Mouse (Mus musculus): ENCODE results near the gene Lmln.
"Not testable (repeated sequence)": the region's sequence is repeated elsewhere in the genome, so short reads cannot be mapped to it uniquely, and the experiment has no call there.

Gene Lmln

GRCm38 (mm10) chr16:33139061-33139460 is 76.7 kb downstream of the Lmln start:
- DNase-seq: not testable (repeated sequence)

GRCm38 (mm10) chr16:33141758-33142280 is 79.5 kb downstream of the Lmln start:
- no peak for DNase-seq

GRCm38 (mm10) chr16:33143452-33143851 is 81.1 kb downstream of the Lmln start:
- DNase-seq: no peak

- no peak for DNase-seq
Measured at GRCm38 (mm10) chr16:33146185-33146584, 83.9 kb downstream of the Lmln start.

- no peak for DNase-seq
Measured at GRCm38 (mm10) chr16:33148135-33148534, 85.8 kb downstream of the Lmln start.

- not testable (repeated sequence) for DNase-seq
Measured at GRCm38 (mm10) chr16:33150875-33151274, 88.6 kb downstream of the Lmln start.

- DNase-seq: peak; percentile 43 to 63
Measured at GRCm38 (mm10) chr16:33151558-33151957, 89.2 kb downstream of the Lmln start.

GRCm38 (mm10) chr16:33154992-33155391 is 92.7 kb downstream of the Lmln start:
- peak; percentile 28 to 51 for DNase-seq

GRCm38 (mm10) chr16:33158006-33158405 is 95.7 kb downstream of the Lmln start:
- DNase-seq: no peak

GRCm38 (mm10) chr16:33158590-33159071 is 96.3 kb downstream of the Lmln start:
- DNase-seq: no peak

GRCm38 (mm10) chr16:33159363-33159762 is 97.0 kb downstream of the Lmln start:
- no peak for DNase-seq

- DNase-seq: no peak
Measured at GRCm38 (mm10) chr16:33163330-33164090, 101.2 kb downstream of the Lmln start.

GRCm38 (mm10) chr16:33166284-33166683 is 104.0 kb downstream of the Lmln start:
- not testable (repeated sequence) for DNase-seq

- DNase-seq: no peak
Measured at GRCm38 (mm10) chr16:33167537-33167936, 105.2 kb downstream of the Lmln start.

GRCm38 (mm10) chr16:33169471-33170034 is 107.2 kb downstream of the Lmln start:
- DNase-seq: no peak

- no peak for DNase-seq
Measured at GRCm38 (mm10) chr16:33170716-33171587, 108.6 kb downstream of the Lmln start.

GRCm38 (mm10) chr16:33171800-33172199 is 109.5 kb downstream of the Lmln start:
- DNase-seq: no peak

- no peak for DNase-seq
Measured at GRCm38 (mm10) chr16:33173151-33173550, 110.8 kb downstream of the Lmln start.

GRCm38 (mm10) chr16:33174695-33175094 is 112.4 kb downstream of the Lmln start:
- DNase-seq: no peak

- not testable (repeated sequence) for DNase-seq
Measured at GRCm38 (mm10) chr16:33176831-33177230, 114.5 kb downstream of the Lmln start.

All from cerebellum, adult 18-20 months (tissue).